Comparison of ENCODE assay signal across 32 mouse cellular contexts in the genomic region with DNA sequence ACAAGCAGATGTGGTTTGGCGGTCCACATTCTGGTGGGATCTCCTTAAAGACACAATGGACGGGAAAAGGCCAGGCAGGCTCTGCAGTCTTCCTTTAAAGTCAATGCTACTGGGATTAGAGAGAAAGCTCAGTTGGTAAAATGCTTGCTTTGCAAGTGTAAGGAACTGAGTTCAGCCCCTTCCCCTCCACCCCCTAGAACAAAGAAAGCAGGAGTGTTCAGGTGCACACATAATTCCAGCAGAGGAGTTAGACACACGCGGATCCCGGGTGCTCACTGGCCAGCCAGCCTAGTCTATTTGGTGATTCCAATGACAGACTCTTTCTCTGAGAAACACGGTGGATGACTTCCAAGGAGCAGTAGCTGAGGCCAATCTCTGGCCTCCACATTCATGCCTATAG.
"Had no signal": no experiment of that assay in that cellular context is flagged by ENCODE, and none has a peak within 500 bp of the region (broad histone marks: within the 10 kb centered on the region; RNA-seq: fewer than 3 reads in every experiment).

No protein-coding gene starts in this region.

- H3K9me3 ChIP-seq: limb, embryonic 10.5 days; limb, embryonic 13.5 days; limb, embryonic 15.5 days; liver, embryonic 12.5 days; liver, embryonic 13.5 days; liver, embryonic 15.5 days; lung, embryonic 15.5 days; midbrain, embryonic 10.5 days; midbrain, embryonic 12.5 days; midbrain, embryonic 13.5 days; midbrain, embryonic 15.5 days; neural tube, embryonic 12.5 days had no signal

- H3K4me2 ChIP-seq: limb, embryonic 12.5 days; limb, embryonic 13.5 days; limb, embryonic 15.5 days; liver, embryonic 11.5 days; liver, embryonic 12.5 days; liver, embryonic 13.5 days; liver, embryonic 15.5 days; lung, embryonic 14.5 days; lung, embryonic 15.5 days; midbrain, embryonic 11.5 days; midbrain, embryonic 12.5 days; midbrain, embryonic 13.5 days; midbrain, embryonic 15.5 days; neural tube, embryonic 12.5 days; neural tube, embryonic 13.5 days had no signal

- H3K4me1 ChIP-seq: limb, embryonic 12.5 days; limb, embryonic 15.5 days; liver, embryonic 12.5 days; liver, embryonic 13.5 days; liver, embryonic 15.5 days; lung, embryonic 15.5 days; megakaryocyte, embryonic 14.5 days; midbrain, embryonic 12.5 days; midbrain, embryonic 13.5 days; midbrain, embryonic 15.5 days; neural tube, embryonic 12.5 days; neural tube, embryonic 13.5 days had no signal

- H3K9ac ChIP-seq: limb, embryonic 12.5 days; limb, embryonic 13.5 days; limb, embryonic 15.5 days; liver, embryonic 12.5 days; liver, embryonic 13.5 days; liver, embryonic 14.5 days; liver, embryonic 15.5 days; liver, postnatal 0 days; lung, embryonic 14.5 days; lung, embryonic 15.5 days; midbrain, embryonic 12.5 days; midbrain, embryonic 13.5 days; midbrain, embryonic 15.5 days; neural tube, embryonic 12.5 days; neural tube, embryonic 13.5 days had no signal

- H3K36me3 ChIP-seq: limb, embryonic 10.5 days; limb, embryonic 12.5 days; limb, embryonic 13.5 days; limb, embryonic 15.5 days; liver, embryonic 12.5 days; liver, embryonic 13.5 days; liver, embryonic 15.5 days; lung, embryonic 15.5 days; midbrain, embryonic 10.5 days; midbrain, embryonic 12.5 days; midbrain, embryonic 13.5 days; midbrain, embryonic 15.5 days; neural tube, embryonic 12.5 days; neural tube, embryonic 13.5 days had no signal

- DNase-seq: left cerebral cortex, postnatal 4 days; liver; liver, embryonic 13.5 days; liver, postnatal 0 days; lung, adult 18-20 months; lung, adult 2 months; lung, embryonic 14.5 days; lung, postnatal 10 days; lung, postnatal 36 days; lung, postnatal 4 days; midbrain, embryonic 14.5 days had no signal

- H3K27me3 ChIP-seq: limb, embryonic 12.5 days; liver, embryonic 12.5 days; liver, embryonic 13.5 days; liver, embryonic 15.5 days; lung, embryonic 15.5 days; megakaryocyte, embryonic 14.5 days; midbrain, embryonic 12.5 days; midbrain, embryonic 13.5 days; midbrain, embryonic 15.5 days; neural tube, embryonic 12.5 days; neural tube, embryonic 13.5 days had no signal

- H3K27ac ChIP-seq: limb, embryonic 10.5 days; limb, embryonic 12.5 days; limb, embryonic 13.5 days; limb, embryonic 15.5 days; liver, embryonic 12.5 days; liver, embryonic 13.5 days; liver, embryonic 14.5 days; liver, embryonic 15.5 days; lung, embryonic 15.5 days; macrophage; midbrain, embryonic 10.5 days; midbrain, embryonic 12.5 days; midbrain, embryonic 13.5 days; midbrain, embryonic 15.5 days; neural tube, embryonic 12.5 days; neural tube, embryonic 13.5 days had no signal

- H3K4me3 ChIP-seq: limb, embryonic 10.5 days; limb, embryonic 12.5 days; limb, embryonic 13.5 days; limb, embryonic 15.5 days; liver, embryonic 12.5 days; liver, embryonic 13.5 days; liver, embryonic 15.5 days; lung, embryonic 15.5 days; megakaryocyte, embryonic 14.5 days; midbrain, embryonic 10.5 days; midbrain, embryonic 12.5 days; midbrain, embryonic 13.5 days; midbrain, embryonic 15.5 days; myocyte; neural tube, embryonic 12.5 days; neural tube, embryonic 13.5 days had no signal

- ATAC-seq: liver, embryonic 12.5 days; liver, postnatal 0 days; lung, postnatal 0 days; midbrain, embryonic 13.5 days; midbrain, embryonic 15.5 days; midbrain, embryonic 16.5 days had no signal
